Mouse (Mus musculus) lung, embryonic 16.5 days (tissue): ENCODE measurements at regions not wholly inside any gene's neighbourhood (a gene's known extent, or its start where the extent isn't known, plus 50 kb on each side); places are given as distances from the start of the nearest gene placed in this dataset.

ENCODE experiments used
- ATAC-seq: fragments of 200-750 bp; cut with Nextera tagmentation; 2 replicates; pipeline ENCODE4 v1.8.0; 2017; ENCODE audit warnings: low read depth, mild to moderate bottlenecking, moderate library complexity
- H3K27ac ChIP-seq: fragments of 300-500 bp; sonication (generic); 2 replicates; pipeline ENCODE4 v1.5.1; 2014; ENCODE audit warnings: mild to moderate bottlenecking, control low read depth, low read length
- H3K27me3 ChIP-seq: fragments of 300-500 bp; sonication (generic); 2 replicates; pipeline ENCODE4 v1.6.1; 2014; ENCODE audit warnings: low read depth, low read length, mixed read lengths; ENCODE audit not compliant: control insufficient read depth, insufficient read depth
- H3K36me3 ChIP-seq: fragments of 300-500 bp; sonication (generic); 2 replicates; pipeline ENCODE4 v1.6.1; 2014; ENCODE audit warnings: low read length; ENCODE audit not compliant: control insufficient read depth, insufficient read depth
- H3K4me1 ChIP-seq: fragments of 300-500 bp; sonication (generic); replicated peaks from 2 replicates; pipeline ENCODE4 v1.6.1; 2014; ENCODE audit warnings: low read length, mixed read lengths; ENCODE audit not compliant: control insufficient read depth, insufficient read depth
- H3K4me2 ChIP-seq: fragments of 300-500 bp; sonication (generic); 2 replicates; pipeline ENCODE4 v1.6.1; 2014; ENCODE audit warnings: low read depth, low read length, control low read depth
- H3K4me3 ChIP-seq: fragments of 300-500 bp; sonication (generic); 2 replicates; pipeline ENCODE4 v1.5.1; 2014; ENCODE audit warnings: mild to moderate bottlenecking, low read length, control low read depth
- H3K9ac ChIP-seq: fragments of 300-500 bp; sonication (generic); 2 replicates; pipeline ENCODE4 v1.6.1; 2014; ENCODE audit warnings: low read length, control low read depth
- H3K9me3 ChIP-seq: fragments of 300-500 bp; sonication (generic); 2 replicates; pipeline ENCODE4 v1.6.1; 2016; ENCODE audit warnings: low read length; ENCODE audit not compliant: control insufficient read depth
- WGBS: fragments of 180-500 bp; shearing (Covaris S2); extraction: QIAGEN DNeasy Blood & Tissue Kit; methylation state at CpG from one replicate; pipeline ENCODE4 v1.1.7; 2014; 5-methylcytosine and 5-hydroxymethylcytosine counted together

GRCm38 (mm10) chr3:42233756-42234155, 491.3 kb downstream of the D3Ertd751e start:
- no peak overlapping the region for H3K4me3 ChIP-seq
- H3K4me1 ChIP-seq: no peaks in the 10 kb centered on the region
- H3K9ac ChIP-seq: no peak overlapping the region
- no peak overlapping the region for H3K4me2 ChIP-seq
- 74% methylated on average over 3 of the region's 3 CpGs for WGBS
- ATAC-seq: 0 out of 2 replicates have a peak, but pooled peaks have one; percentile 65
- no peaks in the 10 kb centered on the region for H3K27me3 ChIP-seq
- H3K36me3 ChIP-seq: no peaks in the 10 kb centered on the region
- H3K27ac ChIP-seq: no peak overlapping the region
- H3K9me3 ChIP-seq: no peaks in the 10 kb centered on the region; the same call in 1 of the 2 replicates

GRCm38 (mm10) chr3:42235515-42235914, 493.1 kb downstream of the D3Ertd751e start:
- ATAC-seq: no peak

More at GRCm38 (mm10) chr3:42235515-42235914, 493.1 kb downstream of the D3Ertd751e start:
- 63% methylated on average over 1 of the region's 1 CpGs for WGBS
- no peak overlapping the region for H3K4me2 ChIP-seq
- no peaks in the 10 kb centered on the region; the same call in 1 of the 2 replicates for H3K9me3 ChIP-seq
- H3K9ac ChIP-seq: no peak overlapping the region
- H3K27me3 ChIP-seq: no peaks in the 10 kb centered on the region
- H3K4me3 ChIP-seq: no peak overlapping the region
- H3K27ac ChIP-seq: no peak overlapping the region
- no peaks in the 10 kb centered on the region for H3K4me1 ChIP-seq
- H3K36me3 ChIP-seq: no peaks in the 10 kb centered on the region
